Mouse (Mus musculus) liver, embryonic 11.5 days (tissue): ENCODE data around the gene Csrp2. TPM values are rescaled to one million over a fixed set of nuclear protein-coding genes. Genes with fewer than 3 reads are reported as not detected.

Experiments used
- ATAC-seq: fragments of 200-750 bp; cut with Nextera tagmentation; replicated peaks from 2 replicates; pipeline ENCODE4 v1.8.0; 2017; ENCODE audit warnings: moderate number of reproducible peaks, mild to moderate bottlenecking, moderate TSS enrichment, moderate library complexity; ENCODE audit not compliant: low FRiP score
- DNase-seq: peaks from one replicate; pipeline ENCODE4 v3.0.0-alpha.2; 2017; ENCODE audit warnings: low spot score
- H3K27ac ChIP-seq: fragments of 300-500 bp; sonication (generic); 2 replicates; pipeline ENCODE4 v1.5.1; 2014; ENCODE audit warnings: mild to moderate bottlenecking, low read depth, low read length, control low read depth
- H3K27me3 ChIP-seq: fragments of 300-500 bp; sonication (generic); replicated peaks from 2 replicates; pipeline ENCODE4 v1.6.1; 2014; ENCODE audit warnings: low read length, mixed read lengths; ENCODE audit not compliant: control insufficient read depth, insufficient read depth
- H3K36me3 ChIP-seq: fragments of 300-500 bp; sonication (generic); 2 replicates; pipeline ENCODE4 v1.6.1; 2014; ENCODE audit warnings: mild to moderate bottlenecking, low read length, moderate library complexity, mixed read lengths; ENCODE audit not compliant: control insufficient read depth, insufficient read depth
- H3K4me1 ChIP-seq: fragments of 300-500 bp; sonication (generic); replicated peaks from 2 replicates; pipeline ENCODE4 v1.6.1; 2014; ENCODE audit warnings: low read length, mixed read lengths; ENCODE audit not compliant: control insufficient read depth, insufficient read depth
- H3K4me2 ChIP-seq: fragments of 300-500 bp; sonication (generic); 2 replicates; pipeline ENCODE4 v1.6.1; 2014; ENCODE audit warnings: mild to moderate bottlenecking, control low read depth, moderate library complexity
- H3K4me3 ChIP-seq: fragments of 300-500 bp; sonication (generic); 2 replicates; pipeline ENCODE4 v1.5.1; 2014; ENCODE audit warnings: low read depth, low read length, control low read depth
- H3K9ac ChIP-seq: fragments of 300-500 bp; sonication (generic); 2 replicates; pipeline ENCODE4 v1.6.1; 2014; ENCODE audit warnings: low read depth, low read length, control low read depth
- H3K9me3 ChIP-seq: fragments of 300-500 bp; sonication (generic); 2 replicates; pipeline ENCODE4 v1.6.1; 2016; ENCODE audit warnings: low read length, inconsistent platforms, mixed read lengths; ENCODE audit not compliant: control insufficient read depth
- WGBS: fragments of 180-500 bp; shearing (Covaris S2); extraction: QIAGEN DNeasy Blood & Tissue Kit; methylation state at CpG from one replicate; pipeline ENCODE4 v1.1.7; 2014; 5-methylcytosine and 5-hydroxymethylcytosine counted together
- polyA plus RNA-seq: library from polyadenylated mRNA; unstranded; fragments of >200 nt; fragmentation: Nextera tagmentation; extraction: Ambion mirVana; gene quantifications from 2 replicates; pipeline ENCODE4 v1.2.1, GENCODE M21; 2014

Gene Csrp2
- polyA plus RNA-seq, 1 experiment from 2014 or later, result 72.4 TPM

- DNase-seq (no peak), ATAC-seq (no peak)
- no peak overlapping the region for H3K4me3 ChIP-seq
- H3K4me1 ChIP-seq, result 0 out of 2 replicates have a peak, but pooled peaks cover 2% of the 10 kb centered on the region
- no peak overlapping the region for H3K9ac ChIP-seq
- H3K4me2 ChIP-seq, result no peak overlapping the region
- WGBS, result 47% methylated on average over 7 of the region's 7 CpGs
- H3K9me3 ChIP-seq, result no peaks in the 10 kb centered on the region
- H3K27me3 ChIP-seq, result no peaks in the 10 kb centered on the region
- H3K27ac ChIP-seq, result no peak overlapping the region
- no peaks in the 10 kb centered on the region; the same call in 1 of the 2 replicates for H3K36me3 ChIP-seq
Measured at GRCm38 (mm10) chr10:110935669-110936068, 16.1 kb downstream of the Csrp2 start.

- Histone ChIP-seq H3K36me3 (peaks cover 3% of the 10 kb centered on the region; the same call in 1 of the 2 replicates), H3K27ac (no peak overlapping the region), H3K9ac (no peak overlapping the region), H3K4me3 (no peak overlapping the region), H3K4me2 (no peak overlapping the region), H3K27me3 (no peaks in the 10 kb centered on the region), H3K9me3 (no peaks in the 10 kb centered on the region), H3K4me1 (no peaks in the 10 kb centered on the region)
- no peak for DNase-seq
- 93% methylated on average over 7 of the region's 7 CpGs for WGBS
- ATAC-seq, result no peak
Measured at GRCm38 (mm10) chr10:110938361-110938760, 18.8 kb downstream of the Csrp2 start.

GRCm38 (mm10) chr10:110938841-110939549 is 19.4 kb downstream of the Csrp2 start:
- H3K27ac ChIP-seq, result no peak overlapping the region
- WGBS, result 88% methylated on average over 19 of the region's 19 CpGs
- H3K9ac ChIP-seq, result no peak overlapping the region
- no peak overlapping the region for H3K4me3 ChIP-seq
- H3K27me3 ChIP-seq, result no peaks in the 10 kb centered on the region
- ATAC-seq, result no peak
- peaks cover 3% of the 10 kb centered on the region; the same call in 1 of the 2 replicates for H3K36me3 ChIP-seq
- DNase-seq, result no peak
- H3K9me3 ChIP-seq, result no peaks in the 10 kb centered on the region
- H3K4me1 ChIP-seq, result no peaks in the 10 kb centered on the region
- no peak overlapping the region for H3K4me2 ChIP-seq

- peaks cover 6% of the 10 kb centered on the region; the same call in 1 of the 2 replicates for H3K36me3 ChIP-seq
- DNase-seq (no peak), ATAC-seq (no peak)
- 82% methylated on average over 4 of the region's 4 CpGs for WGBS
- no peak overlapping the region for H3K27ac ChIP-seq
- no peaks in the 10 kb centered on the region for H3K27me3 ChIP-seq
- H3K9ac ChIP-seq, result no peak overlapping the region
- H3K4me1 ChIP-seq, result no peaks in the 10 kb centered on the region
- H3K9me3 ChIP-seq, result no peaks in the 10 kb centered on the region
- no peak overlapping the region for H3K4me2 ChIP-seq
- no peak overlapping the region for H3K4me3 ChIP-seq
Measured at GRCm38 (mm10) chr10:110939717-110940116, 20.1 kb downstream of the Csrp2 start.

GRCm38 (mm10) chr10:110940740-110941398 is 21.3 kb downstream of the Csrp2 start:
- Histone ChIP-seq H3K36me3 (peaks cover 8% of the 10 kb centered on the region; the same call in 1 of the 2 replicates), H3K9me3 (no peaks in the 10 kb centered on the region), H3K27ac (no peak overlapping the region), H3K4me1 (no peaks in the 10 kb centered on the region), H3K9ac (no peak overlapping the region), H3K27me3 (no peaks in the 10 kb centered on the region), H3K4me2 (no peak overlapping the region), H3K4me3 (no peak overlapping the region)
- DNase-seq, result no peak
- WGBS, result 87% methylated on average over 13 of the region's 13 CpGs
- ATAC-seq, result no peak

GRCm38 (mm10) chr10:110941968-110942367 is 22.4 kb downstream of the Csrp2 start:
- H3K4me2 ChIP-seq, result no peak overlapping the region
- H3K9ac ChIP-seq, result no peak overlapping the region
- 89% methylated on average over 11 of the region's 11 CpGs for WGBS
- H3K27ac ChIP-seq, result no peak overlapping the region
- no peaks in the 10 kb centered on the region for H3K9me3 ChIP-seq
- no peak overlapping the region for H3K4me3 ChIP-seq
- DNase-seq, result no peak
- H3K36me3 ChIP-seq, result peaks cover 8% of the 10 kb centered on the region; the same call in 1 of the 2 replicates
- ATAC-seq, result no peak
- H3K4me1 ChIP-seq, result no peaks in the 10 kb centered on the region
- H3K27me3 ChIP-seq, result no peaks in the 10 kb centered on the region

- no peak overlapping the region for H3K9ac ChIP-seq
- H3K36me3 ChIP-seq, result peaks cover 11% of the 10 kb centered on the region; the same call in 1 of the 2 replicates
- DNase-seq (no peak), ATAC-seq (no peak)
- no peaks in the 10 kb centered on the region for H3K9me3 ChIP-seq
- H3K27ac ChIP-seq, result no peak overlapping the region
- no peaks in the 10 kb centered on the region for H3K4me1 ChIP-seq
- no peak overlapping the region for H3K4me3 ChIP-seq
- H3K27me3 ChIP-seq, result no peaks in the 10 kb centered on the region
- 85% methylated on average over 9 of the region's 9 CpGs for WGBS
- no peak overlapping the region for H3K4me2 ChIP-seq
Measured at GRCm38 (mm10) chr10:110942806-110943205, 23.2 kb downstream of the Csrp2 start.

- Histone ChIP-seq H3K27ac (no peak overlapping the region), H3K4me1 (no peaks in the 10 kb centered on the region), H3K9ac (no peak overlapping the region), H3K4me3 (no peak overlapping the region), H3K36me3 (peaks cover 11% of the 10 kb centered on the region; the same call in 1 of the 2 replicates), H3K4me2 (no peak overlapping the region), H3K9me3 (no peaks in the 10 kb centered on the region), H3K27me3 (no peaks in the 10 kb centered on the region)
- 90% methylated on average over 11 of the region's 11 CpGs for WGBS
- ATAC-seq (no peak), DNase-seq (no peak)
Measured at GRCm38 (mm10) chr10:110944175-110944574, 24.6 kb downstream of the Csrp2 start.
